Mouse (Mus musculus): ENCODE results near the gene Rps6.

GRCm38 (mm10) chr4:86845384-86845783 lies 11.8 kb downstream of the Rps6 start:
- no peak for TF ChIP-seq CTCF (IDR thresholded peaks at IDR 0.05)
- TF ChIP-seq POLR2A (IDR thresholded peaks at IDR 0.05; ENCODE audit: insufficient read depth, low read depth, low read length): no peak
